Mouse (Mus musculus): ENCODE data around the gene Nkain2.

The Nkain2 gene

GRCm38 (mm10) chr10:32576559-32577275 lies 313.5 kb downstream of the Nkain2 start:
- DNase-seq = no peak

GRCm38 (mm10) chr10:32557673-32558072 lies 332.6 kb downstream of the Nkain2 start:
- no peak for DNase-seq

- no peak for DNase-seq
Measured at GRCm38 (mm10) chr10:32536057-32536456, 354.2 kb downstream of the Nkain2 start.

- no peak for DNase-seq
Measured at GRCm38 (mm10) chr10:32510821-32511220, 379.4 kb downstream of the Nkain2 start.

GRCm38 (mm10) chr10:32494591-32495182 lies 395.6 kb downstream of the Nkain2 start:
- no peak for DNase-seq

- DNase-seq = no peak
Measured at GRCm38 (mm10) chr10:32493600-32493999, 396.7 kb downstream of the Nkain2 start.

- DNase-seq = peak in 1 of 2 experiments; percentile 16
Measured at GRCm38 (mm10) chr10:32462726-32463125, 427.5 kb downstream of the Nkain2 start.

- DNase-seq = no peak
Measured at GRCm38 (mm10) chr10:32439932-32440519, 450.2 kb downstream of the Nkain2 start.

GRCm38 (mm10) chr10:32414228-32414627 lies 476.0 kb downstream of the Nkain2 start:
- DNase-seq = no peak

- DNase-seq = no peak
Measured at GRCm38 (mm10) chr10:32411331-32411730, 478.9 kb downstream of the Nkain2 start.

- DNase-seq = no peak
Measured at GRCm38 (mm10) chr10:32400961-32401360, 489.3 kb downstream of the Nkain2 start.

GRCm38 (mm10) chr10:32393859-32394521 lies 496.3 kb downstream of the Nkain2 start:
- no peak for DNase-seq

GRCm38 (mm10) chr10:32393326-32393725 lies 496.9 kb downstream of the Nkain2 start:
- no peak for DNase-seq

- DNase-seq = no peak
Measured at GRCm38 (mm10) chr10:32312754-32313153, 577.5 kb downstream of the Nkain2 start.

- no peak for DNase-seq
Measured at GRCm38 (mm10) chr10:32301024-32301597, 589.2 kb downstream of the Nkain2 start.

- DNase-seq = no peak
Measured at GRCm38 (mm10) chr10:32290487-32290886, 599.8 kb downstream of the Nkain2 start.

- no peak for DNase-seq
Measured at GRCm38 (mm10) chr10:32283690-32284089, 606.6 kb downstream of the Nkain2 start.

- no peak for DNase-seq
Measured at GRCm38 (mm10) chr10:32243266-32243882, 646.9 kb downstream of the Nkain2 start.

- DNase-seq = peak; percentile 69 to 77
Measured at GRCm38 (mm10) chr10:32241168-32241567, 649.1 kb downstream of the Nkain2 start.

GRCm38 (mm10) chr10:32182951-32183350 lies 707.3 kb downstream of the Nkain2 start:
- no peak for DNase-seq

- DNase-seq = no peak
Measured at GRCm38 (mm10) chr10:32091354-32091753, 798.9 kb downstream of the Nkain2 start.

- DNase-seq = no peak
Measured at GRCm38 (mm10) chr10:32060396-32060795, 829.9 kb downstream of the Nkain2 start.

- no peak for DNase-seq
Measured at GRCm38 (mm10) chr10:32058251-32058650, 832.0 kb downstream of the Nkain2 start.

All from cerebellum, postnatal 14 days (tissue).